Mouse (Mus musculus) limb, embryonic 14.5 days (tissue): Measurements from ENCODE around the gene Dab2ip. TPM values are rescaled to one million over a fixed set of nuclear protein-coding genes. Genes with fewer than 3 reads are reported as not detected.

Experiments used
- ATAC-seq: fragments of 200-750 bp; cut with Nextera tagmentation; 2 replicates; pipeline ENCODE4 v1.8.0; 2017; ENCODE audit warnings: low read depth, moderate number of reproducible peaks, moderate TSS enrichment; ENCODE audit not compliant: low FRiP score
- DNase-seq: peaks from one replicate; pipeline ENCODE4 v3.0.0-alpha.2; 2015; ENCODE audit warnings: low spot score
- H3K27ac ChIP-seq: fragments of 300-500 bp; sonication (generic); replicated peaks from 2 replicates; pipeline ENCODE4 v1.5.1; 2014; ENCODE audit warnings: low read depth, mild to moderate bottlenecking, low read length, moderate library complexity, mixed read lengths
- H3K27me3 ChIP-seq: fragments of 300-500 bp; sonication (generic); 2 replicates; pipeline ENCODE4 v1.6.1; 2014; ENCODE audit warnings: low read length, mixed read lengths; ENCODE audit not compliant: control insufficient read depth, insufficient read depth
- H3K36me3 ChIP-seq: fragments of 300-500 bp; sonication (generic); 2 replicates; pipeline ENCODE4 v1.6.1; 2014; ENCODE audit warnings: mild to moderate bottlenecking, low read length, moderate library complexity, mixed read lengths; ENCODE audit not compliant: control insufficient read depth, insufficient read depth
- H3K4me1 ChIP-seq: fragments of 300-500 bp; sonication (generic); 2 replicates; pipeline ENCODE4 v1.6.1; 2014; ENCODE audit warnings: antibody characterized with exemption, low read length, mixed read lengths; ENCODE audit not compliant: control insufficient read depth, insufficient read depth
- H3K4me2 ChIP-seq: fragments of 300-500 bp; sonication (generic); replicated peaks from 2 replicates; pipeline ENCODE4 v1.6.1; 2014; ENCODE audit warnings: low read depth, mild to moderate bottlenecking, low read length, moderate library complexity; ENCODE audit not compliant: severe bottlenecking
- H3K4me3 ChIP-seq: fragments of 300-500 bp; sonication (generic); replicated peaks from 2 replicates; pipeline ENCODE4 v1.5.1; 2014; ENCODE audit warnings: low read length
- H3K9ac ChIP-seq: fragments of 300-500 bp; sonication (generic); 2 replicates; pipeline ENCODE4 v1.6.1; 2014; ENCODE audit warnings: mild to moderate bottlenecking, low read depth, low read length, moderate library complexity; ENCODE audit not compliant: severe bottlenecking
- H3K9me3 ChIP-seq: fragments of 300-500 bp; sonication (generic); 2 replicates; pipeline ENCODE4 v1.6.1; 2016; ENCODE audit warnings: low read length; ENCODE audit not compliant: control insufficient read depth
- POLR2A ChIP-seq: fragments of 200-500 bp; IDR thresholded peaks from 2 replicates; pipeline ENCODE4 v1.8.0; 2012; ENCODE audit warnings: inconsistent platforms, mild to moderate bottlenecking, moderate library complexity, borderline replicate concordance; ENCODE audit not compliant: insufficient read depth, insufficient read length; ENCODE audit errors: extremely low read depth
- WGBS: fragments of 180-500 bp; shearing (Covaris S2); extraction: QIAGEN DNeasy Blood & Tissue Kit; methylation state at CpG from one replicate; pipeline ENCODE4 v1.1.7; 2014; 5-methylcytosine and 5-hydroxymethylcytosine counted together
- polyA plus RNA-seq, 2 experiments: library from polyadenylated mRNA; depleted of rRNA in 1 of 2; stranded (reverse) in 1 of 2; unstranded in 1 of 2; fragments of >200 nt; fragmentation: Nextera tagmentation in 1 of 2; extraction: Ambion mirVana in 1 of 2; gene quantifications; 2 replicates each; pipeline versions ENCODE4 v1.2.1 to v1.2.3; 2012 to 2014

Gene Dab2ip
- polyA plus RNA-seq, 2 experiments, result 62.2 to 69.8 TPM

DNA sequence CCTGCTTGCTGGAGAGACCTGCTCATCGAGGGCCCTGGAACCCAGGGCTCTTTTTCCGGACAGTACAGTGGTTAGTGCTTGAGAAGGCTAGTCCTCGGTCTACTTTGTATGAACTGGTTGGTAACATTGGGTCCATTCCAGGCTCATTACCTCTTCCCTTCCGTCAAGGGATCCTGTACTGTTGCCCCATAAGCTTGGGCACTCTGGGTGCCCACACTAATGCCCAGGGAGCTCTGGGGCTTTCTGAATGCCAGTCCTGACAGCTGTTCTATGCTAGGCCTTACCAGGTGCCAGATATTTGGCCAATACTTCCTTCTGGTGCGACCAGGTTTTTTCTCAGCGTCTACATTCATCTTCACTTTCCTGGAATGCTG, 66.9 kb downstream of the Dab2ip start:
- Histone ChIP-seq H3K4me1 (peaks cover 69% of the 10 kb centered on the region), H3K27me3 (no peaks in the 10 kb centered on the region), H3K27ac (no peak overlapping the region), H3K9ac (no peak overlapping the region), H3K4me2 (no peak overlapping the region), H3K36me3 (peaks cover 9% of the 10 kb centered on the region; the same call in 1 of the 2 replicates), H3K4me3 (no peak overlapping the region), H3K9me3 (no peaks in the 10 kb centered on the region)
- WGBS, result 88% methylated on average over 6 of the region's 6 CpGs
- no peak for DNase-seq
- no peak for TF ChIP-seq POLR2A
- ATAC-seq, result no peak

DNA sequence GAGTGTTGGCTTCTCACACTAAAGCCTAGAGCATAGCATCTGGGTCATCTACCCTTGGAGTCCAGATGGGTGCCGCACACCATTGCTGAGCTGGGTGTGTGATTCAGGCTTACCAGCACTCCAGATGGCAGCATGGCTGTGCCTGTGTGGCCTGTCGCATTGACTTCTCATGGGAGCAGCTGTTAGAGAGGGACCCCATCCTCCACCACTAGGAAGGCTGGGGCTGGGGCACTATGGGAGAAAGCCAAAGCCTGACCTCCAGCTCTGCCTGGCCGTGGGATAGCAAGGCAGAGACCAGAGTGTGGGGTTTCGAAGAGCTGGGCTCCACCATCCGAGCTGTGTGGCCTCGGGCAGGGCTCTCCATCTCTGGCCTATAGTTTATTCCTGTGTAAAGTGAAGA, 67.5 kb downstream of the Dab2ip start:
- Histone ChIP-seq H3K27me3 (no peaks in the 10 kb centered on the region), H3K4me1 (peaks cover 64% of the 10 kb centered on the region), H3K4me3 (no peak overlapping the region), H3K9ac (no peak overlapping the region), H3K36me3 (peaks cover 9% of the 10 kb centered on the region; the same call in 1 of the 2 replicates), H3K4me2 (no peak overlapping the region), H3K27ac (no peak overlapping the region), H3K9me3 (no peaks in the 10 kb centered on the region)
- ATAC-seq (no peak), DNase-seq (no peak)
- WGBS, result 85% methylated on average over 6 of the region's 6 CpGs
- no peak for TF ChIP-seq POLR2A

DNA sequence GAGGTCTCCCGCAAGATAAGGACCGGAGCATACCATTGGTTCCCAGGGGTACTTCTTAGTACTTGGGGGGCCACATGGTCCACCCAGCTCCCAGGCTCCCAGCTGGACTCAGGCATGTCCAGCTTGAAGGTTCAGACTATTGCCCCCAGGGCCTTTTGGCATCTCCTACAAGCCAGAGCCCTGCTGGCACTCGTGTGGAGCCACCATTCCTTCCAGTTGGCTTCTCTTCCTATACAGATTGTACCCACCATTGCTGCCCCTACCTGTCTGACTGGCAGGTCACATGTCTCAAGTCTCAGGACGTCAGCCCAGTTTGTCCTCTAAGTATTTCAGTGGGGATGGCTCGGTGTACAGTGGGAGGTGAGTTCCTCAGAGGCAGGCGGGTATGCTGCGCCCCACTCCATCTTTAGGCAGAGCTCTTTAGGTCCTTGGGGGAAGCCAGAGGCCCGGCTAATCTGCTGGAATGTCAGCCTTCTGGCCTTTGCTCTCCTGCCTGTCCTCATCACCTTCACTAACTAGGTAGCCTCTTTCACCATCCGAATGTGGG, 68.2 kb downstream of the Dab2ip start:
- Histone ChIP-seq H3K9me3 (no peaks in the 10 kb centered on the region), H3K4me2 (no peak overlapping the region), H3K4me1 (peaks cover 59% of the 10 kb centered on the region), H3K27me3 (no peaks in the 10 kb centered on the region), H3K4me3 (no peak overlapping the region), H3K27ac (no peak overlapping the region), H3K36me3 (peaks cover 9% of the 10 kb centered on the region; the same call in 1 of the 2 replicates), H3K9ac (0 out of 2 replicates have a peak overlapping the region, but pooled peaks have one; percentile 3)
- TF ChIP-seq POLR2A, result no peak
- 69% methylated on average over 9 of the region's 9 CpGs for WGBS
- ATAC-seq, result no peak
- DNase-seq, result no peak

DNA sequence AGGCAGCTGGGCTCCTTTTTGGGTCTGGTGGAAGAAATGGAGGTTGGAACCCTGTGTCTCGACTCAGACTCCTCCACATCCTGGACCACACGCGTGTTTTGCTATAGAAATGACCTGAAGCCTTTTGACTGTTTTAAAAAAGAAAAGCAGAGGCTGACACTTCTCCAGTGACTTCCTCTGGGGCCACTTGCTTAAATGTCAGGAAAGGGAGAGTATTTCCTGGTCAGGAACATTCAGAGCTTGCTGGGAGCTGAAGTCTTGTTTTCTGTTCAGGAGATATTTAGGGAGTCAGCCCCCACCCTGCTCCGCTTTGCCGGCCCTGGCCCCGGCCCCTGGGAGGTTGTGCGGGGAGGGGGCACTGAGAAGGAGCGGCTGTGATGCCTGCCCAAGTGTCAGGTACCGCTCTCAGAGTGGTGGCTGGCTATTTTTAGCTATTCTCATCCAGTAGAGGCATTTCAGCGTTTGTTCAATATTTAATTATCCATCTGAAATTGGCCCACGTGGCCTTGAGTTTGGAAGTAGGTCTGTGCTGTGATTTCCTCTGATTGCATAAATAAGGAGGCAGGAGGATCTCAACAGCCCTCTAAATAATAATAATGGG, 69.3 kb downstream of the Dab2ip start:
- no peak for DNase-seq
- Histone ChIP-seq H3K4me1 (peaks cover 59% of the 10 kb centered on the region), H3K9ac (no peak overlapping the region), H3K27ac (0 out of 2 replicates have a peak overlapping the region, but pooled peaks have one; percentile 19), H3K9me3 (no peaks in the 10 kb centered on the region), H3K27me3 (no peaks in the 10 kb centered on the region), H3K36me3 (peaks cover 9% of the 10 kb centered on the region; the same call in 1 of the 2 replicates), H3K4me2 (no peak overlapping the region), H3K4me3 (no peak overlapping the region)
- WGBS, result 50% methylated on average over 11 of the region's 11 CpGs
- no peak for TF ChIP-seq POLR2A
- ATAC-seq, result no peak

DNA sequence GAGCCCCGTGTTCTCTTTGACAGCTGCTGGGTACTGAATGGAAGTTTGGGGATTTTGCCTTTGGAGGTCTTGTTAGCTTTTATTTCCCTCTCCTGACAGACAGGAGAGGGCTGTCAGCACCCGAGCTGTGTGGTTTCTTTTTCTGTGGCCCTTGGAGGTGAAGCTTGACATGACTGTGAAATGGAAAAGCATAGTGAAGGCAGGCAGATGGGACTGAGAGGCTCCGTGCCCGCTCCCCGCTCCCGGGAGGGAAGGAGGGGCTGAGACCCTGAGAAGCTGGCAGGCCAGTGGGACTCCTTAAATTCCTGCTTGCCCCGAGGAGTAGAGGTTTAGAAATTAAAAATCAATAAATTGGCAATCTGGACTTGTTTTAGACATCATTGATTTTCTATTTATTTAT, 70.0 kb downstream of the Dab2ip start:
- 60% methylated on average over 7 of the region's 7 CpGs for WGBS
- H3K4me1 ChIP-seq, result peaks cover 56% of the 10 kb centered on the region
- no peaks in the 10 kb centered on the region for H3K9me3 ChIP-seq
- H3K36me3 ChIP-seq, result peaks cover 9% of the 10 kb centered on the region; the same call in 1 of the 2 replicates
- H3K9ac ChIP-seq, result no peak overlapping the region
- H3K27me3 ChIP-seq, result no peaks in the 10 kb centered on the region
- H3K27ac ChIP-seq, result no peak overlapping the region
- no peak overlapping the region for H3K4me2 ChIP-seq
- H3K4me3 ChIP-seq, result no peak overlapping the region
- TF ChIP-seq POLR2A, result no peak
- DNase-seq (no peak), ATAC-seq (no peak)
